Mouse (Mus musculus) hindbrain, embryonic 10.5 days (tissue): Measurements from ENCODE around the gene Nxph4. TPM values are rescaled to one million over a fixed set of nuclear protein-coding genes. Genes with fewer than 3 reads are reported as not detected.
A peak's percentile ranks its signal among the peaks of the same experiment; 100 is the strongest.

Source experiments
- DNase-seq: peaks from one replicate; pipeline ENCODE4 v3.0.0-alpha.2; 2017; ENCODE audit warnings: low spot score
- H3K27ac ChIP-seq: fragments of 300-500 bp; sonication (generic); 2 replicates; pipeline ENCODE4 v1.5.1; 2016; ENCODE audit warnings: mild to moderate bottlenecking, moderate library complexity
- H3K27me3 ChIP-seq: fragments of 300-500 bp; sonication (generic); 2 replicates; pipeline ENCODE4 v1.6.1; 2016; ENCODE audit warnings: mild to moderate bottlenecking; ENCODE audit not compliant: poor library complexity, insufficient read depth, severe bottlenecking
- H3K36me3 ChIP-seq: fragments of 300-500 bp; sonication (generic); 2 replicates; pipeline ENCODE4 v1.6.1; 2016; ENCODE audit warnings: mild to moderate bottlenecking, moderate library complexity
- H3K4me1 ChIP-seq: fragments of 300-500 bp; sonication (generic); replicated peaks from 2 replicates; pipeline ENCODE4 v1.6.1; 2016; ENCODE audit warnings: mild to moderate bottlenecking
- H3K4me3 ChIP-seq: fragments of 300-500 bp; sonication (generic); 2 replicates; pipeline ENCODE4 v1.5.1; 2016; ENCODE audit warnings: mild to moderate bottlenecking, moderate library complexity
- H3K9me3 ChIP-seq: fragments of 300-500 bp; sonication (generic); 2 replicates; pipeline ENCODE4 v1.6.1; 2016; ENCODE audit warnings: mild to moderate bottlenecking, moderate library complexity
- WGBS: fragments of 180-500 bp; shearing (Covaris S2); methylation state at CpG from one replicate; pipeline ENCODE4 v1.1.7; 2016; 5-methylcytosine and 5-hydroxymethylcytosine counted together
- polyA plus RNA-seq: library from polyadenylated mRNA; unstranded; fragments of >200 nt; fragmentation: Nextera tagmentation; extraction: Ambion mirVana; gene quantifications from 2 replicates; pipeline ENCODE4 v1.2.1, GENCODE M21; 2016

Gene Nxph4
- polyA plus RNA-seq, 1 experiment from 2014 or later, result 70.9 TPM

- peaks cover 99% of the 10 kb centered on the region for H3K27me3 ChIP-seq
- peak overlapping the region; percentile 89 for H3K27ac ChIP-seq
- H3K4me1 ChIP-seq, result peaks cover 93% of the 10 kb centered on the region
- under 1% methylated on average over 46 of the region's 46 CpGs for WGBS
- H3K4me3 ChIP-seq, result peak overlapping the region; percentile 59
- H3K9me3 ChIP-seq, result no peaks in the 10 kb centered on the region
- no peaks in the 10 kb centered on the region for H3K36me3 ChIP-seq
- peak; percentile 82 for DNase-seq
Observed at GRCm38 (mm10) chr10:127511634-127512306, 22.6 kb downstream of the Nxph4 start.

- no peaks in the 10 kb centered on the region for H3K36me3 ChIP-seq
- H3K4me3 ChIP-seq, result peak overlapping the region; percentile 59
- WGBS, result 6% methylated on average over 11 of the region's 11 CpGs
- peaks cover 86% of the 10 kb centered on the region for H3K4me1 ChIP-seq
- peaks cover 99% of the 10 kb centered on the region for H3K27me3 ChIP-seq
- peak overlapping the region; percentile 89 for H3K27ac ChIP-seq
- peak; percentile 39 for DNase-seq
- no peaks in the 10 kb centered on the region for H3K9me3 ChIP-seq
Observed at GRCm38 (mm10) chr10:127510895-127511617, 23.3 kb downstream of the Nxph4 start.

- peaks cover 76% of the 10 kb centered on the region for H3K4me1 ChIP-seq
- 0 out of 2 replicates have a peak, but pooled peaks cover 1% of the 10 kb centered on the region for H3K36me3 ChIP-seq
- H3K27me3 ChIP-seq, result peaks cover 94% of the 10 kb centered on the region
- peak; percentile 55 for DNase-seq
- peak overlapping the region; percentile 89 for H3K27ac ChIP-seq
- H3K9me3 ChIP-seq, result no peaks in the 10 kb centered on the region
- WGBS, result 4% methylated on average over 17 of the region's 17 CpGs
- H3K4me3 ChIP-seq, result peak overlapping the region; percentile 59
Observed at GRCm38 (mm10) chr10:127509837-127510701, 24.3 kb downstream of the Nxph4 start.

GRCm38 (mm10) chr10:127509051-127509836 is 25.1 kb downstream of the Nxph4 start:
- peak; percentile 97 for DNase-seq
- H3K36me3 ChIP-seq, result 0 out of 2 replicates have a peak, but pooled peaks cover 3% of the 10 kb centered on the region
- under 1% methylated on average over 35 of the region's 35 CpGs for WGBS
- peak overlapping the region; percentile 89 for H3K27ac ChIP-seq
- peaks cover 68% of the 10 kb centered on the region for H3K4me1 ChIP-seq
- peaks cover 86% of the 10 kb centered on the region for H3K27me3 ChIP-seq
- H3K9me3 ChIP-seq, result no peaks in the 10 kb centered on the region
- H3K4me3 ChIP-seq, result peak overlapping the region; percentile 59

- Histone ChIP-seq H3K27ac (no peak overlapping the region; the same call in 1 of the 2 replicates), H3K36me3 (peaks cover 9% of the 10 kb centered on the region), H3K9me3 (no peaks in the 10 kb centered on the region), H3K4me3 (peak overlapping the region; percentile 59), H3K27me3 (peaks cover 76% of the 10 kb centered on the region), H3K4me1 (peaks cover 58% of the 10 kb centered on the region)
- 2% methylated on average over 15 of the region's 15 CpGs for WGBS
- peak; percentile 82 for DNase-seq
Observed at GRCm38 (mm10) chr10:127508239-127508638, 26.1 kb downstream of the Nxph4 start.

DNA sequence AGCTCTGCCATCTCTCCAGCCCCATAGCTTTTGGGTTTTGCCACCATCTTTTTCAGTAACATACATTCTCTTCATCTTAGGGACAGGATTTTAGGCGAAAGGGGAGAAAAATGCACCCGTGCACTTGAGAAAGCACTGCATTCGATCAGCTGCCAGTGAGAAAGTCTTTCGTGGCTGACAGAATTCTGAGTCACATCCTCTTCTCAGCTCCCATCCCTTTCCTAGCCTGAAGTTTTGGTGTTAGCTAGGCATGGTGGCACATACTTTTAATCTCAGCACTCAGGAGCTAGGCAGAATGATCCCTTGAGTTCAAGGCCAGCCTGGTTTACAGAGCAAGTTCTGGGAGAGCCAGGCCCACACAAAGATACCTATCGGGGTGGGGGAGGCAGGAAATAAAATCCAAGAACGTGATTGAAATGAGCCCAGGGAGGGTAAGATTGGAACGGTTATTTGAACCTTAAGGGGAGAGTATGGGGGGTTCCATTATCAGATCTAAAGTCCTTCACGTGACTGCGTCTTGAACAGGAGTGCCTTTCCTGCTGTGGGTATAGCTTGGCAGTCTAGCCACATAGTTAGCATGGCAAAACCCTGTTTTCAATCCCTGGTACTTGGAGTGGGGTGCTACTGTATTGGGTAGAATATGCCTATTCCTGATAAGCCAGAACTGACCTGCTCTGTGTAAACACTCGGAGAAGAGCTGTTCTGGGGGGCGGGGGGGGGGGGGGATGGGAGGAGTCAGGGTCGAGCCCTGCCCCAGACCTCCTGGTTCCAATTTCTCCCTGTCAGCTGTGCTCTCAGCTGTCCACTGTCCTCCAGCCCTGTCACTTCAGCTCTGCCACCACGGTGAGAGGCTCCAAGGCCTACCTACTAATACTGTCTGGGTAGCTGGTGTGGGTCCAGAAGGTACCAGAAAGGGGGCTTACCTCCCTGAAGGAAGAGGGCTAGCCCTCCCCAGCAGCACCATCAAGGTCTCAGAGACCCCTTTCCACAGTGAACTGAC is 33.2 kb downstream of the Nxph4 start, which contains the start of gene Stac3:
Stac3 (plus strand) TSS at position 793 of the 1,000 bp plus-strand sequence.
- Histone ChIP-seq H3K27me3 (peaks cover 6% of the 10 kb centered on the region), H3K27ac (no peak within 1 kb of the TSS), H3K9me3 (no peaks in the 10 kb centered on the region), H3K4me3 (no peak within 1 kb of the TSS), H3K36me3 (peaks cover 54% of the 10 kb centered on the region), H3K4me1 (peaks cover 11% of the 10 kb centered on the region; the same call in 1 of the 2 replicates)
- no peak for DNase-seq
- 80% methylated on average over 13 of the region's 13 CpGs for WGBS

DNA sequence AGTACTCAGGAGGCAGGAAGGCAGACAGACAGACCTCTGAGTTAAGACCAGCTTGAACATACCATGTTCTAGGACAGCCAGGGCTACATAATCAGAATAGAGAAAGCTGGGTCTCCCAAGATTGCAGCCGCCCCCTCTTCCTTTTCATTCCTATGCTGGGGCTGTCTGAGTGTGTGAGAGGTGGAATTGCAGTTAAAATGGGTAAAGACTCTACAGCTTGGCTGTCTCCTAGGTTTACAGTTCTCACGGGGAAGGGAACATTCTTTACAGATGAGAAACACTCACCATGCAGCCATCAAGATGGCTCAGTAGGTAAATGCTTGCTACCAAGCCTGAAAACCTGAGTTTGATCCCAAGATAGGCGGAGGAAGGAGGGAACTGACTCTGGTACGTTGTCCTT is 34.3 kb downstream of the Nxph4 start:
- Histone ChIP-seq H3K9me3 (no peaks in the 10 kb centered on the region), H3K27ac (no peak overlapping the region), H3K27me3 (no peaks in the 10 kb centered on the region), H3K4me3 (no peak overlapping the region), H3K4me1 (peaks cover 11% of the 10 kb centered on the region; the same call in 1 of the 2 replicates), H3K36me3 (peaks cover 64% of the 10 kb centered on the region)
- DNase-seq, result no peak
- WGBS, result 87% methylated on average over 4 of the region's 4 CpGs

DNA sequence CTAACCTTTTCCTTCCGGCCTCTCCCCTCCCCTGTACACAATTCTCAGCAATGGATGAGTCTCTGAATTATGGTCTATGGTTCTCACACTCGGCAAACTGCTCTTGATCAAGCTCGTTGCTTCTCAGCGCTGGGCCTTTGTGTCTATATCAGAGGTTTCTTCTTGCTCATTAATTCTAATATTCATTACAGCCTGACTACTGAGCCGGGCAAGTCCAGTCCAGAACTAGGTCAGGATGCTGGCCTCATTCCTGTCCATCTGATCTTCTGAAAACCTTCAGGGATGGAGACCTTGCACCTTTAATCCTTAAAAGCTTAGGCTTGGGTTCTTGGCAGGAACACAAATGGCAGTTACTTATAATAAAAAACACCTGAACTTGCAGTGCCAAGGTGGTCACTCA is 34.8 kb downstream of the Nxph4 start:
- H3K36me3 ChIP-seq, result peaks cover 67% of the 10 kb centered on the region
- H3K9me3 ChIP-seq, result no peaks in the 10 kb centered on the region
- no peaks in the 10 kb centered on the region for H3K27me3 ChIP-seq
- no peak overlapping the region for H3K27ac ChIP-seq
- 85% methylated on average over 5 of the region's 5 CpGs for WGBS
- peaks cover 11% of the 10 kb centered on the region; the same call in 1 of the 2 replicates for H3K4me1 ChIP-seq
- no peak overlapping the region for H3K4me3 ChIP-seq
- no peak for DNase-seq

DNA sequence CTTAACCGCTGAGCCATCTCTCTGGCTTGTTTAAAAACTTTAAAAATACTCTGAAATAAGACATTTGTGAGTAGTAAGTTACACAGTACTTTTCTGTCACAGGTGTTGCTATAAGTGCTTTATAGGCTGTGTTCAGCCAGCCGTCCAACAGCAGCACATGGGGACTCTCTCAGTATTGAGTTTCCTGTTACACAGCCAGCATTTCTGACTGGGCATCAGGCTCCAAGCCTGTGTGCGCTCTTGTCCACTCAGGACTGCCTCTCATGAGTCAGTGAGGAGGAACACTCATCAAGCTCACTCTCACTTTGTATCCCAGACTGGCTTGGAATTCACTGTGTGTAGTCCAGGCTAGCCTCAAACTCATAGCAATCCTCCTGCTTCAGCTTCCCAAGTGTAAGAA is 38.2 kb downstream of the Nxph4 start:
- WGBS, result 94% methylated on average over 3 of the region's 3 CpGs
- Histone ChIP-seq H3K27ac (no peak overlapping the region), H3K36me3 (peaks cover 94% of the 10 kb centered on the region), H3K4me1 (peaks cover 13% of the 10 kb centered on the region), H3K27me3 (no peaks in the 10 kb centered on the region), H3K4me3 (no peak overlapping the region), H3K9me3 (no peaks in the 10 kb centered on the region)
- DNase-seq, result no peak

- Histone ChIP-seq H3K4me1 (peaks cover 16% of the 10 kb centered on the region), H3K27me3 (no peaks in the 10 kb centered on the region), H3K9me3 (no peaks in the 10 kb centered on the region), H3K27ac (no peak overlapping the region), H3K4me3 (no peak overlapping the region), H3K36me3 (peaks cover 90% of the 10 kb centered on the region)
- WGBS, result 86% methylated on average over 3 of the region's 3 CpGs
- DNase-seq, result no peak
Observed at GRCm38 (mm10) chr10:127492118-127492517, 42.2 kb downstream of the Nxph4 start.

DNA sequence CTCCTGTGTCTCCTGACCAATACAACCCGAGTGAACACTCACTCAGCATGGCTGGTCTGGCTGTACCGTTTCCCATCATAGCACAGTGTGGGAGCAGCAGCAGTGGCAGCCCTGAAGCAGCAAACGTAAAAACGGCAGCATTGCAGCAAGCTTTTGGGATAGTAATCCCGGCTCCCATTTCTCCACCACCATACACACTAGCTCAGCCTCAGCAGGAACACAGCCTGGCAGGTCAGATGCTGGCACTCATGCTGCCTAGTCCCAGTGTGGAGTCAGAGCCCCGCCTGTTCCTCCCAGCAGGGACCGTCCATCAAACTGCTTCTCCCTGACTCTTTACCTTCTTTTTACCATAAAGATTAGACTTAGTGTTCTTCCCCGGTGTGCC is 43.2 kb downstream of the Nxph4 start:
- no peak for DNase-seq
- Histone ChIP-seq H3K27ac (0 out of 2 replicates have a peak overlapping the region, but pooled peaks have one; percentile 23), H3K36me3 (peaks cover 87% of the 10 kb centered on the region), H3K4me1 (peaks cover 16% of the 10 kb centered on the region), H3K4me3 (no peak overlapping the region), H3K9me3 (no peaks in the 10 kb centered on the region), H3K27me3 (no peaks in the 10 kb centered on the region)
- 70% methylated on average over 8 of the region's 8 CpGs for WGBS
